Mouse (Mus musculus) MEL (cell line): ENCODE data around the gene Nudt3. TPM values are rescaled to one million over a fixed set of nuclear protein-coding genes. Genes with fewer than 3 reads are reported as not detected.

Experiments
- DNase-seq: peaks from one replicate; pipeline ENCODE4 v3.0.0; 2011; ENCODE audit warnings: low read depth, low spot score
- H3K27ac ChIP-seq: 2 replicates; pipeline ENCODE4 v1.5.1; 2012; ENCODE audit warnings: low read depth, mild to moderate bottlenecking, control low read depth, low read length, moderate library complexity; ENCODE audit not compliant: control insufficient read depth
- H3K27me3 ChIP-seq, 2 experiments: fragments of 150-350 bp in 1 of 2; sonication (generic) in 1 of 2; 2 replicates each; pipeline ENCODE4 v1.6.1; 2012; ENCODE audit warnings: low read length in 2 of 2, mild to moderate bottlenecking in 2 of 2, improper control_type of control experiment in 1 of 2, moderate library complexity in 1 of 2; ENCODE audit not compliant: insufficient read depth in 2 of 2, control insufficient read depth in 1 of 2
- H3K36me3 ChIP-seq, 2 experiments: 2 replicates each; pipeline ENCODE4 v1.6.1; 2012 to 2014; ENCODE audit warnings: low read length in 2 of 2, improper control_type of control experiment in 1 of 2, inconsistent platforms in 1 of 2, mild to moderate bottlenecking in 1 of 2; ENCODE audit not compliant: insufficient read depth in 2 of 2, control insufficient read depth in 1 of 2
- H3K4me1 ChIP-seq, 2 experiments: fragments of 150-350 bp in 1 of 2; sonication (generic) in 1 of 2; 2 replicates each; pipeline ENCODE4 v1.6.1; 2012; ENCODE audit warnings: low read length in 2 of 2, improper control_type of control experiment in 1 of 2, mild to moderate bottlenecking in 1 of 2; ENCODE audit not compliant: insufficient read depth in 2 of 2, control insufficient read depth in 1 of 2
- H3K4me3 ChIP-seq, 2 experiments: fragments of 150-350 bp in 1 of 2; sonication (generic) in 1 of 2; 2 replicates each; pipeline ENCODE4 v1.5.1; 2012; ENCODE audit warnings: low read depth in 2 of 2, low read length in 2 of 2, mild to moderate bottlenecking in 2 of 2, moderate library complexity in 2 of 2, control low read depth in 1 of 2, improper control_type of control experiment in 1 of 2; ENCODE audit not compliant: control insufficient read depth in 1 of 2, insufficient read depth in 1 of 2
- H3K79me2 ChIP-seq: 2 replicates; pipeline ENCODE4 v1.6.1; 2012; ENCODE audit warnings: mild to moderate bottlenecking, low read length, moderate library complexity; ENCODE audit not compliant: control insufficient read depth, poor library complexity, insufficient read depth
- H3K9ac ChIP-seq: 2 replicates; pipeline ENCODE4 v1.6.1; 2012; ENCODE audit warnings: low read depth, mild to moderate bottlenecking, control low read depth, low read length, moderate library complexity; ENCODE audit not compliant: control insufficient read depth, poor library complexity, severe bottlenecking
- H3K9me3 ChIP-seq: fragments of 150-350 bp; sonication (generic); replicated peaks from 2 replicates; pipeline ENCODE4 v1.6.1; 2012; ENCODE audit warnings: mild to moderate bottlenecking, low read length, improper control_type of control experiment, moderate library complexity; ENCODE audit not compliant: insufficient read depth
- BHLHE40 ChIP-seq: IDR thresholded peaks from 2 replicates; pipeline ENCODE4 v1.6.1; 2012; ENCODE audit warnings: low read depth, mild to moderate bottlenecking, inconsistent platforms, low read length, improper control_type of control experiment, borderline replicate concordance
- CHD2 ChIP-seq: IDR thresholded peaks from 2 replicates; pipeline ENCODE4 v1.6.1; 2011; ENCODE audit warnings: low read length, improper control_type of control experiment
- CTCF ChIP-seq, 3 experiments: IDR thresholded peaks in 2 of 3; conservative IDR thresholded peaks in 1 of 3; 2 replicates each; pipeline ENCODE4 v1.5.1; 2011 to 2012; ENCODE audit warnings: low read length in 3 of 3, low read depth in 2 of 3, mild to moderate bottlenecking in 2 of 3, improper control_type of control experiment in 1 of 3, inconsistent platforms in 1 of 3, mixed read lengths in 1 of 3, moderate library complexity in 1 of 3; ENCODE audit not compliant: control insufficient read depth in 1 of 3, insufficient read depth in 1 of 3, poor library complexity in 1 of 3, severe bottlenecking in 1 of 3
- E2F4 ChIP-seq: IDR thresholded peaks from 2 replicates; pipeline ENCODE4 v1.6.1; 2011; ENCODE audit warnings: low read depth, low read length, improper control_type of control experiment, borderline replicate concordance
- ELF1 ChIP-seq: IDR thresholded peaks from 2 replicates; pipeline ENCODE4 v1.6.1; 2014; ENCODE audit warnings: low read depth, mild to moderate bottlenecking, inconsistent platforms, low read length, improper control_type of control experiment, moderate library complexity
- EP300 ChIP-seq, 2 experiments: IDR thresholded peaks; 2 replicates each; pipeline ENCODE4 v1.6.1; 2011; ENCODE audit warnings: improper control_type of control experiment in 2 of 2, low read length in 2 of 2, low read depth in 1 of 2, mild to moderate bottlenecking in 1 of 2
- ETS1 ChIP-seq: IDR thresholded peaks from 2 replicates; pipeline ENCODE4 v1.6.1; 2012; ENCODE audit warnings: low read depth, mild to moderate bottlenecking, inconsistent platforms, low read length, improper control_type of control experiment, moderate library complexity
- GATA1 ChIP-seq: IDR thresholded peaks from 2 replicates; pipeline ENCODE4 v1.6.1; 2011; ENCODE audit warnings: low read depth, low read length, improper control_type of control experiment
- HCFC1 ChIP-seq: IDR thresholded peaks from 2 replicates; pipeline ENCODE4 v1.6.1; 2012; ENCODE audit warnings: low read depth, mild to moderate bottlenecking, inconsistent platforms, low read length, improper control_type of control experiment, moderate library complexity
- MAFK ChIP-seq: IDR thresholded peaks from 2 replicates; pipeline ENCODE4 v1.6.1; 2011; ENCODE audit warnings: low read depth, mild to moderate bottlenecking, low read length, improper control_type of control experiment, borderline replicate concordance
- MAX ChIP-seq: IDR thresholded peaks from 2 replicates; pipeline ENCODE4 v1.6.1; 2011; ENCODE audit warnings: low read length, improper control_type of control experiment
- MAZ ChIP-seq: IDR thresholded peaks from 2 replicates; pipeline ENCODE4 v1.6.1; 2012; ENCODE audit warnings: low read depth, mild to moderate bottlenecking, inconsistent platforms, low read length, improper control_type of control experiment
- MXI1 ChIP-seq: IDR thresholded peaks from 2 replicates; pipeline ENCODE4 v1.6.1; 2011; ENCODE audit warnings: mild to moderate bottlenecking, low read depth, low read length, improper control_type of control experiment
- MYB ChIP-seq: IDR thresholded peaks from 2 replicates; pipeline ENCODE4 v1.6.1; 2011; ENCODE audit warnings: mild to moderate bottlenecking, low read depth, low read length, improper control_type of control experiment
- MYC ChIP-seq: IDR thresholded peaks from 2 replicates; pipeline ENCODE4 v1.6.1; 2011; ENCODE audit warnings: low read depth, mild to moderate bottlenecking, low read length, improper control_type of control experiment, moderate library complexity
- NELFE ChIP-seq: IDR thresholded peaks from 2 replicates; pipeline ENCODE4 v1.6.1; 2011; ENCODE audit warnings: low read depth, low read length, improper control_type of control experiment
- NRF1 ChIP-seq: IDR thresholded peaks from 2 replicates; pipeline ENCODE4 v1.6.1; 2014; ENCODE audit warnings: low read depth, mild to moderate bottlenecking, inconsistent platforms, low read length, improper control_type of control experiment, moderate library complexity; ENCODE audit not compliant: poor library complexity, insufficient read depth, severe bottlenecking
- POLR2A ChIP-seq, 2 experiments: IDR thresholded peaks; 2 replicates each; pipeline ENCODE4 v1.6.1; 2011 to 2012; ENCODE audit warnings: low read length in 2 of 2, mild to moderate bottlenecking in 2 of 2, control low read depth in 1 of 2, improper control_type of control experiment in 1 of 2, low read depth in 1 of 2, moderate library complexity in 1 of 2; ENCODE audit not compliant: control insufficient read depth in 1 of 2, insufficient read depth in 1 of 2, poor library complexity in 1 of 2
- POLR2AphosphoS2 ChIP-seq: IDR thresholded peaks from 2 replicates; pipeline ENCODE4 v1.6.1; 2011; ENCODE audit warnings: low read length, improper control_type of control experiment
- POLR2AphosphoS5 ChIP-seq: IDR thresholded peaks from 2 replicates; pipeline ENCODE4 v1.6.1; 2012; ENCODE audit warnings: low read depth, borderline replicate concordance, mild to moderate bottlenecking, inconsistent platforms, low read length, moderate library complexity, mixed read lengths
- RAD21 ChIP-seq: IDR thresholded peaks from 2 replicates; pipeline ENCODE4 v1.6.1; 2011; ENCODE audit warnings: mild to moderate bottlenecking, low read depth, low read length, improper control_type of control experiment
- RCOR1 ChIP-seq: IDR thresholded peaks from 2 replicates; pipeline ENCODE4 v1.6.1; 2012; ENCODE audit warnings: low read depth, mild to moderate bottlenecking, inconsistent platforms, low read length, improper control_type of control experiment
- SIN3A ChIP-seq: IDR thresholded peaks from 2 replicates; pipeline ENCODE4 v1.6.1; 2012; ENCODE audit warnings: low read length, improper control_type of control experiment, inconsistent platforms
- TAL1 ChIP-seq: IDR thresholded peaks from 2 replicates; pipeline ENCODE4 v1.6.1; 2012; ENCODE audit warnings: mild to moderate bottlenecking, inconsistent platforms, low read length, moderate library complexity, mixed read lengths
- TBP ChIP-seq: IDR thresholded peaks from 2 replicates; pipeline ENCODE4 v1.8.0; 2011; ENCODE audit warnings: low read depth, low read length, improper control_type of control experiment
- TCF12 ChIP-seq: IDR thresholded peaks from 2 replicates; pipeline ENCODE4 v1.6.1; 2014; ENCODE audit warnings: low read depth, mild to moderate bottlenecking, inconsistent platforms, low read length, improper control_type of control experiment, moderate library complexity
- UBTF ChIP-seq: IDR thresholded peaks from 2 replicates; pipeline ENCODE4 v1.6.1; 2012; ENCODE audit warnings: low read depth, mild to moderate bottlenecking, inconsistent platforms, low read length, improper control_type of control experiment, moderate library complexity, borderline replicate concordance; ENCODE audit not compliant: insufficient read depth
- USF1 ChIP-seq: IDR thresholded peaks from 2 replicates; pipeline ENCODE4 v1.6.1; 2014; ENCODE audit warnings: low read depth, mild to moderate bottlenecking, inconsistent platforms, low read length, improper control_type of control experiment, moderate library complexity
- ZKSCAN1 ChIP-seq: IDR thresholded peaks from 2 replicates; pipeline ENCODE4 v1.6.1; 2012; ENCODE audit warnings: low read depth, mild to moderate bottlenecking, inconsistent platforms, low read length, improper control_type of control experiment, moderate library complexity
- ZMIZ1 ChIP-seq: IDR thresholded peaks from 2 replicates; pipeline ENCODE4 v1.6.1; 2012; ENCODE audit warnings: low read depth, mild to moderate bottlenecking, inconsistent platforms, low read length, improper control_type of control experiment, moderate library complexity
- polyA plus RNA-seq, 2 experiments: library from polyadenylated mRNA; stranded (reverse) in 1 of 2; unstranded in 1 of 2; fragments of >175 nt in 1 of 2; fragments of >200 nt in 1 of 2; gene quantifications; 2 replicates each; pipeline versions ENCODE4 v1.2.1 to v1.2.4; 2012; ENCODE audit warnings: low replicate concordance in 2 of 2, low read depth in 1 of 2; ENCODE audit not compliant: insufficient read length in 2 of 2, insufficient read depth in 1 of 2, missing spikeins in 1 of 2
- total RNA-seq: library from RNA; depleted of rRNA; stranded (reverse); fragments of 300-350 nt; gene quantifications from 2 replicates; pipeline ENCODE4 v1.2.3, GENCODE M21; 2012

The Nudt3 gene
- total and polyA plus RNA-seq, 3 experiments, result 96.5 to 258 (median 97.0) TPM

- Histone ChIP-seq H3K4me1 (peaks cover 0 to 20% of the 10 kb centered on the region in 2 experiments; a peak in 3 of 4 replicates), H3K36me3 (peaks cover 0 to 11% of the 10 kb centered on the region in 2 experiments; a peak in 2 of 4 replicates), H3K4me3 (peak overlapping the region; percentile 50 to 59), H3K79me2 (peaks cover 45% of the 10 kb centered on the region), H3K27ac (peak overlapping the region; percentile 95), H3K9ac (peak overlapping the region; percentile 99), H3K9me3 (no peaks in the 10 kb centered on the region), H3K27me3 (no peaks in the 10 kb centered on the region)
- DNase-seq, result peak; percentile 86
- TF ChIP-seq GATA1, result no peak
- TF ChIP-seq ZMIZ1, result 0 out of 2 replicates have a peak, but pooled peaks have one; percentile 3
- no peak for TF ChIP-seq ZKSCAN1
- no peak for TF ChIP-seq ELF1
- 0 out of 2 replicates have a peak, but pooled peaks have one; percentile 24 for TF ChIP-seq UBTF
- TF ChIP-seq MAX, result peak; percentile 46; the same call in 1 of the 2 replicates
- peak; percentile 48 for TF ChIP-seq MAZ
- TF ChIP-seq CTCF (IDR thresholded peaks at IDR 0.05 in 2 of 3, conservative IDR thresholded peaks at IDR 0.05 in 1 of 3; ENCODE audit: control insufficient read depth in 1 of 3, insufficient read depth in 1 of 3, low read depth in 2 of 3, low read length in 3 of 3, poor library complexity in 1 of 3, severe bottlenecking in 1 of 3), result no peak
- peak; percentile 85 for TF ChIP-seq BHLHE40
- TF ChIP-seq SIN3A, result 0 out of 2 replicates have a peak, but pooled peaks have one; percentile 0
- peak; percentile 60 for TF ChIP-seq USF1
- TF ChIP-seq POLR2A (IDR thresholded peaks at IDR 0.05; ENCODE audit: control insufficient read depth in 1 of 2, insufficient read depth in 1 of 2, low read depth in 1 of 2, low read length in 2 of 2, poor library complexity in 1 of 2), result peak in 1 of 2 experiments; percentile 48; a peak in 1 of 4 replicates
- peak; percentile 43; the same call in 1 of the 2 replicates for TF ChIP-seq ETS1
- no peak for TF ChIP-seq HCFC1
- no peak for TF ChIP-seq E2F4
- peak; percentile 33; the same call in 1 of the 2 replicates for TF ChIP-seq TCF12
- no peak for TF ChIP-seq POLR2AphosphoS2
- peak; percentile 48 for TF ChIP-seq NELFE
- no peak for TF ChIP-seq POLR2AphosphoS5
- TF ChIP-seq RAD21, result no peak
- no peak for TF ChIP-seq MAFK
- TF ChIP-seq CHD2, result peak; percentile 9
- TF ChIP-seq MYC, result no peak
- TF ChIP-seq TAL1, result no peak
- TF ChIP-seq TBP, result no peak
- TF ChIP-seq NRF1, result no peak
- TF ChIP-seq MYB, result no peak
- TF ChIP-seq RCOR1, result no peak
- TF ChIP-seq EP300 (IDR thresholded peaks at IDR 0.05; ENCODE audit: low read depth in 1 of 2, low read length in 2 of 2), result peak in 1 of 2 experiments; percentile 54; a peak in 1 of 4 replicates
- TF ChIP-seq MXI1, result peak; percentile 24; the same call in 1 of the 2 replicates
Observed at GRCm38 (mm10) chr17:27555075-27555511, 68.2 kb downstream of the Nudt3 start.
